Mouse (Mus musculus) frontal cortex, postnatal 14 days (tissue): Measurements from ENCODE around the gene Cdkl4.

ENCODE experiments used
- DNase-seq, 2 experiments: peaks; one replicate each; pipeline ENCODE4 v3.0.0; 2022; ENCODE audit warnings: low spot score in 2 of 2

The Cdkl4 gene

DNA sequence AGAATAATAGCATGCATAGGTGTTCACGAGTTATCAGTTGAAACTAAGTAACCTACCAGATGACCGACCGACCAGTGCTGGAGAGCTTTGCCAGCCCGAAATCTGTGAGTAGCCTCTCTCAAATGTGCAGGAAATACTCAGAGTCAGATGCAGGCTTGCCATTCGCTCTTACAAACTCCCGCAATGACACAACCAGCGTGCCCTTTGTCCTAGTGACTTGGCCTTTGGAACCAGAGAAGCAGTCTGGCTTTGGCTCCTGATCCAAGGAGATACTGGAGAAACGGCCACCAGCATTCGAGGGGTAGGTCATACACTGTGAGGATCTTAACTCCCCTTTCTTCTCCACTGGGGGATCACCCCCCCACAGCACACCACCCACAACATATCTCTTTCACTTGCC, 61.7 kb downstream of the Cdkl4 start:
- no peak for DNase-seq

DNA sequence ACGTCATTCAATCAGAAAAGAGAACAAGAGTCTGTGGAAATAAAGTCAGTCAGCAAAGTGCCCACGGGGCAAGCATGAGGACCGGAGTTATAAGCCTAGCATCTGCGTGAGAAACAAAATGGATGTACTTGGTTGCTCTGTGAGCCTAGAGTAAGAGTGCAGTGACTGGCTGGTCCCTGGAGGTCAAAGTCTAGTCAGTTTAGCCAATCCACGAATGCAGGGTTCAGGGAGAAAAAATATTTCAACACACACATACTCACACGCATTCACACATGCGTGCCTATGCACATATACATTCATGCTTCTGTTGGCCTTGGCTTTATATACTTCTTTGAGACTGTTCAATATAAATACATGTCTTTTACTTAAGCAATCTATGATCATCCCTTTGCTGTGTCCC, 62.1 kb downstream of the Cdkl4 start:
- no peak for DNase-seq

DNA sequence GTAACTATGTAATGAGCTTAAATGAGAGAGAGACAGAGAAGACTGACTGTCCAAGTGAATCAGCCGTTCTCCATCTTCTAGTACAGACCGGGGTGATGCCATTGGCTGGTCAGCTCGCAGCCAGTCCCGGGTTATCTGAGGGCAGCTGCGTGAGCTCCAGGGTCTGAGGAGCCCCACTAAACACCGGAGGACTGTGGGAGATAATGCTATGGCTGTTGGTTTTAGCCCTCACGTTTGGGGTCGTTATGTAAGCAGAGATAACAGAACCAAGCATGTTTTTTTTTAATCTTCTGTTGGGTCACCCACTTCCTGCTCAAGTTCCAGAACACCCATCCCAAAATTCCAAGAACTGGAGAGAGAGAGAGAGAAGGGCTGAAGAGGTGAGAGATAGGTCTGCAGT, 63.8 kb downstream of the Cdkl4 start:
- DNase-seq, result no peak

GRCm38 (mm10) chr17:80510459-80510855, 67.2 kb downstream of the Cdkl4 start:
- no peak for DNase-seq

GRCm38 (mm10) chr17:80509494-80510458, 67.8 kb downstream of the Cdkl4 start:
- DNase-seq, result no peak

DNA sequence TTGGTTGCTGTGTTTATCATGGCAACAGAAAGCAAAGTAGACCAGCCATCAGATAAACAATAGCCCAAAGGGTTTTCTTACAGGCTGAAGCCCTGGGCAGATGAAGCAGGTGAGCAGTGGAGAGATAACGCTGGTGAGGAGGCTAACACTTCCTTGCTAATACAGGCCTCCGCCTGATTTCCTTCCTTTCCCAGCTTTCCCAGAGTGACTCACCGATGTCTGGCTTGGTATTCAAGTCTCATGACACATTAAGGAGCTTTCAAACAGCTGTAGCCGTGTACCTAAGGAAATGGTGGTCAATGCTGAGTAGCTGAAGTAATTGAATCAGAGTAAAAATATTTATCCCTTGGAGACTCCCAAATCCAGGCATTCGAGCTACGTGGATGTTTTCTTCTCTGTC, 71.8 kb downstream of the Cdkl4 start:
- DNase-seq, result no peak

- DNase-seq, result no peak
Measured at GRCm38 (mm10) chr17:80505342-80505741, 72.3 kb downstream of the Cdkl4 start.

GRCm38 (mm10) chr17:80501805-80502172, 75.8 kb downstream of the Cdkl4 start:
- no peak for DNase-seq

- DNase-seq, result no peak
Measured at GRCm38 (mm10) chr17:80501037-80501804, 76.4 kb downstream of the Cdkl4 start.

GRCm38 (mm10) chr17:80500025-80500424, 77.6 kb downstream of the Cdkl4 start:
- DNase-seq, result no peak

- no peak for DNase-seq
Measured at GRCm38 (mm10) chr17:80498600-80499268, 78.9 kb downstream of the Cdkl4 start.

DNA sequence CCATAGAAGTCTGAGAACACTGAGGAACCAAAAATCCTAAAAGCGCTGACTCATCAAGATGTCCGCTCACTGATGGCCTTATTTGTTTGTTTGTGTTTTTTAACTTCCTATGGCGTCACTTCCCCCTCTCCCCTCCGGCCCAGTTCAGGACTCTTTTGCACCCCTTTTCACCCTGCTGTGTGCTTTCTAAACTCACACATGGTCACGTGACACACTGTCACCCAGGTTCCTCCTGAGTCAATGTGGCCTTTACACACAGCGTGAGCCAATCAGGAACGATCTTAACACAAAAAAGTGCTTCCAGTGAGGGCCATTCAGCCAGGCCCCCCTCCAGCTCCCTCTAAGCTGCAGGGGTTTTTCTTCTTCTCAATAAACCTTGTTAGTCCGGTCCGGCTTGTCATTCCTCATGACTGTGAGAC, 80.4 kb downstream of the Cdkl4 start:
- no peak for DNase-seq

DNA sequence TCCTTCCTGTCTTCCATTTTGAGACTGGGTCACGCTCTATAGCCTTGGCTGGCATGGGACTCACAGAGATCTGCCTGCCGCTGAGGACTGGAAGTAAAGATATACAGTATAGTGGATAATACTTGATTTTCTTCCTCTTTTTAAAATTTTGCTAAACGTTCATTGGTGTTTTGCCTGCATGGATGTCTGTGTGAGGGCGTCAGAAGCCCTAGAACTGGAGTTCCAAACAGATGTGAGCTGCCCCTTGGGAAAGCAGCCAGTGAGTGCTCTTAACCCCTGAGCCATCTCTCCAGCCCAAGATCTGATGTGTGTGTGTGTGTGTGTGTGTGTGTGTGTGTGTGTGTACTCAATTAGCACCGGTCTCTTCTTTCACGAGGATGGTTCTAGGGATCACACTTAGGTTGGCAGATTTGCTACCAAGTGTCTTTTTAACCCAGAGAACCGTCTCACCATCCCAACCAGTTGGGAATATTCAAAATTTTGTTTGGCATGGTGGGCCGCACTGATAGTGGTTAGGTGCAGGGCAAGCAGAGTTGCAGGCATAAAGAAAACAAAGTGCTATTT, 80.9 kb downstream of the Cdkl4 start:
- DNase-seq, result no peak

DNA sequence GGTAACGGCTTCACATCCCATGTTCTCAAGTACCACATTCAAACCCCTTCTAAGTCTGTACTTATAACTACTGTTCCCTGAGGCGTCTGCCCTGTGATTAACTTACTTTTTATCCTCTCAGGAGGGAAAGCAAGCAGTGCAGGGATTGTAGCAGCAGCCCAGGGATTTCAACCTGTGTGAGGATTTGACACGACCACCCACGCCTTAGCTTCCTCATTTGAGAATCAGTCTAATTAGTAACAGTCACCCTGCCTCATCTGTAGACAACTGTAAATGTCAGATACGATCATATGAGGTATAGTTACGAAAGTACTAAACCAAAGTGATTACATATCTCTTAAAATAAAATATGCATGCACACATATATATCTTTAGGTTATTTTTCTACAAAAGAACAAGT, 81.4 kb downstream of the Cdkl4 start:
- no peak for DNase-seq

DNA sequence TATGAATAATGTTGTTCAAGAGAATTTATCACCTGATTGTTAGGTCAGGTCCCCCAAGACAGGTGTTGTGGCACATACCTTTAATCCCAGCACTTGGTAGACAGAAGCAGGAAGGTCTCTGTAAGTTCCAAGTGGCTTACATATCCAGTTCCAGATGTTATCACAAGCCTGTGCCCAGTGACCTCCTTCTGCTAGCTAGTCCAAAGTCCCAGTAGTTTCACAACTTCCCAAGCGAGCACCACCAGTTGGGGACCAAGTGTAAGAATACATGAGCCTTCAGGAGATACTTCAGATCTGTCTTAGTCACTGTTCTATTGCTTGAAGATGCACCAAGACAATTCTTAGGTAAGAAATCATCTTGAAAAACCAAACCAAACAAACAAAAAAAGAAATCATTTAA, 83.7 kb downstream of the Cdkl4 start:
- DNase-seq, result no peak

DNA sequence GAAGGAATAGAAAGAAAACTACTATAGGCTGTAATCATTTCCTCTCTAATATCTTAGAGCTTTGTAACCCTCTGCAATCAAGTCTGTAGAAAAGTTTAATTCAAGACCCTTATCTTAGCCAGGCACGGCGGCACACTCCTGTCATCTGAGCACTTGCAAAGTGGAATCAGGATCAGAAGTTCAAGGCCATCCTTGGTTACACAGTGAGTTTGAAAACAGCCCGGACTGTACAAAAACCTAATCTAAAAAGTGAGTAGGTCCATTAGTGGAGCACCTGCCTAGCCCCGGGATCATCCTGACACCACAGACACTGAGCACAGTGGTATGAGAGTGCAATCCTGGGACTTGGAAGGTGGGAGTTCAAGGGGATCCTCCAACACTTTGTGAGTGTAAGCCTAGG, 84.8 kb downstream of the Cdkl4 start:
- DNase-seq, result no peak

DNA sequence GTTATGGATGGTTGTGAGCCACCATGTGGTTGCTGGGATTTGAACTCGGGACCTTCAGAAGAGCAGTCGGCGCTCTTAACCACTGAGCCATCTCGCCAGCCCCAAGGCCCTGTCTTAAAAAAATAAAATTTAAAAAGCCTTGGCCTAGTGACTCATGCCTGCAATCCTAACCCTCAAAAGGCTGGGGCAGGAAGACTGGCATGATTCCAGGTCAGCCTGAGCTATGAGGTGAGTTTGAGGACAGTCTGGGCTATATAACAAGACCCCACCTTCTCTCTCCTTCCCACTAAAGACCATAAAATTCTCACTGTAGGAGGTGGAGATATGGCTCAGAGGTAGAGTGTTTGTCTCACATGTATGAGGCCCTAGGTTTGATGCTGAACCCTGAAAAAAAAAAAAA, 85.3 kb downstream of the Cdkl4 start:
- no peak for DNase-seq

DNA sequence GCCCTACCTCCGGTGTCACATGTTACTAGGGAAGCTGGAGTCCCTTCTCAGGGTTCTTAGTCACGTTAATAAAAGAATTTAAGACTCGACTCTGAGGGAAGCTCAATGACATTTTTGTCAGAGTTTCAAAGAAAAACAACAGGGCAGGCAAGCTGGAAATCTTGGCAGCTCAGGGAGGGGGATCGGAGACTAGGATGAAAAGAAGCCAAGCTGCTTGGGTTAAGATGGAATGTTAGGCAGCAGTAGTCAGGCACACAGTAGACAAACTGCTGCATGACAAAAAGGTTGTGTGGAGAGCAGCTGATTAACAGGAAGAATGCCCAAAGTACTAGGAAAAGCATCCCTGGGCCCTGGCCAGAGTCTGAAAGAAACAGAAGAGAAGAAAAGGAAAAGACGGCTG, 87.4 kb downstream of the Cdkl4 start:
- no peak for DNase-seq

- DNase-seq, result no peak
Measured at GRCm38 (mm10) chr17:80488918-80489317, 88.7 kb downstream of the Cdkl4 start.

DNA sequence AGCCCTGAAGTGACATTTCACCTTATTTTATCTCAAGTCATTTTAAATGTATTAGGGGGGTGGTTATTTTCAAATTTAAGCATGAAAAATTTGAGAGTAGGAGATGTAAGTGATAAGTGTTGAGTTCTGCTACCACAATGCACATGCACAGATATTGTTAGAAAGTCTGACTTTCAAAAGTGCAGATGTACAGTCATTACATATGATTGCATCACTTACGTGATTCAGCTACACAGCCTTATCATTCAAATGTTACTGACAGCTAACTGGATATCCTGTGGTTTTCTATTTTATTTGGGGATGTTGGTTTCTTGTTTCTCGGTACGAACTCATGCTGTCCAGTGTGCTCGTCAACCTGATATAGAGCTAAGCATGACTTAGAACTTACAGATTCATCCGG, 92.5 kb downstream of the Cdkl4 start:
- DNase-seq, result no peak

- DNase-seq, result no peak
Measured at GRCm38 (mm10) chr17:80480855-80481224, 96.8 kb downstream of the Cdkl4 start.
